Mouse (Mus musculus) layer of hippocampus, postnatal 14 days (tissue): ENCODE measurements at regions not wholly inside any gene's neighbourhood (a gene's known extent, or its start where the extent isn't known, plus 50 kb on each side); places are given as distances from the start of the nearest gene placed in this dataset.
A peak's percentile ranks its signal among the peaks of the same experiment; 100 is the strongest.

Experiments
- DNase-seq, 2 experiments: peaks; one replicate each; pipeline ENCODE4 v3.0.0; 2021 to 2022; ENCODE audit warnings: low spot score in 2 of 2, mixed read lengths in 1 of 2

GRCm38 (mm10) chr5:132975303-132975932, 432.3 kb upstream of the Auts2 start:
- DNase-seq: no peak

GRCm38 (mm10) chr5:132974876-132975275, 431.7 kb upstream of the Auts2 start:
- no peak for DNase-seq

GRCm38 (mm10) chr5:132971046-132971445, 427.9 kb upstream of the Auts2 start:
- DNase-seq: peak; percentile 11 to 32

DNA sequence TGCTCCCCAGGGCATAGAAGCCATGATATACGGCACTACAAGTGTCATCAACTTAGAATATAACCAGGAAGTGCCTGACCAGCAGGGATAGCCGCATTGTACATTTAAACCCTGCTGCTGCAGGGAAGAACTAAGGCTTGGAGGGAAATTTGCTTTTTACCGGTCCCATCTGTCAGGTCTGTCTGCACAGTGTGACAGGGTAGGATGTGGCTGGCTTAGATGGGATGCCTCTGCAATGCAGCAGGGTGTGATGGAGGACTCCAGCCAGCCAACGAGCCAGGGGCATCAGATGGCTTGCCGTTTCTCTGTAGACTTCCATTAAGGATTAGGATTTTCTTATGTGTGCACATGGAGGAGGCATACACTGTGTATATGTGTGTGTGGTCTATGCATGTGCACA, 426.2 kb upstream of the Auts2 start:
- peak; percentile 17 to 20 for DNase-seq

- DNase-seq: no peak
Measured at GRCm38 (mm10) chr5:132959901-132960300, 416.8 kb upstream of the Auts2 start.

DNA sequence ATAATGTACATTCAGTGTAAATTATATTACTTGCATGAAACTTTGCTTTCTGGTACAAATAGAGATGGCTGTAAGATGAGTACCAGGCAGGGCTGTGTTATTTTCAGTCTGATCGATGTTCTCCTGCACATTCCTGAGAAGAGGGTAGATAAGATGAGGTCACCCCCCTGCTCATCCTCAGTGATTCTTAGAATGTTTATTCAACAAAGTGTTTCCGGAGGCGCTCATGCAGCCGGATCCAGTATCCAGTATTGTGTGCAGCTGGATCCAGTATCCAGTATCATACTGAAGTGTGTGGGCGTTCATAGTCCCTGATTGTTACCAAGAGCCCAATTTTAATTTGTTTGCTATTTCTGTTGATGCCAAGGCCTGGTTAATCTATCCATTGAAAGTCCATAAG, 413.0 kb upstream of the Auts2 start:
- no peak for DNase-seq

- peak in 1 of 2 experiments; percentile 42 for DNase-seq
Measured at GRCm38 (mm10) chr5:132955051-132955450, 411.9 kb upstream of the Auts2 start.

DNA sequence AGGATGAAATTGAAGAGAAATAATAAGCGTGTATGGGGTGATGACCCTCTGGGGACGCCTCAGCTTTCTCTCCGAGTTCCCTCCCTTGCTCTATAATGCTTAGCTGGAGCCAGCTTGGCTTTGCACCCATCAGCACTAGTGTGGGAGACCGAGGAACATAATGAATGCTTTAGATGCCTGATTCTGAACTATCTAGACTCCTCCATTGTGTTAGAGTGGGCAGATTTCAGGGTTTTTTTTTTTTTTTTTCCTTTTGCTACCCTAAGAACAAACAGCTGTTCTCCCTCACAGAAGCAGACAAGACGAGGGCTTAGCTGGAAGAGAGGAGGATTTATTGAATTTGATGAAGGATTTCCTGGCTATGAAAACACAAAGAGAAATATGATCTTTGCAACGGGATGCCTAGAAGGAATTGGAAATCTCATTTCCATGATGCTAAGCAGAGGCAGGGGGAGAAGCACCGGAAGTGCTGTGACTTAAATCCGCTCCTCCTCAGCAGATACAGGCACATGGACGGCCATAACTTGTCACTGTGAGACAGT, 390.4 kb upstream of the Auts2 start:
- no peak for DNase-seq

GRCm38 (mm10) chr5:132929955-132930354, 386.8 kb upstream of the Auts2 start:
- DNase-seq: peak; percentile 26 to 75

DNA sequence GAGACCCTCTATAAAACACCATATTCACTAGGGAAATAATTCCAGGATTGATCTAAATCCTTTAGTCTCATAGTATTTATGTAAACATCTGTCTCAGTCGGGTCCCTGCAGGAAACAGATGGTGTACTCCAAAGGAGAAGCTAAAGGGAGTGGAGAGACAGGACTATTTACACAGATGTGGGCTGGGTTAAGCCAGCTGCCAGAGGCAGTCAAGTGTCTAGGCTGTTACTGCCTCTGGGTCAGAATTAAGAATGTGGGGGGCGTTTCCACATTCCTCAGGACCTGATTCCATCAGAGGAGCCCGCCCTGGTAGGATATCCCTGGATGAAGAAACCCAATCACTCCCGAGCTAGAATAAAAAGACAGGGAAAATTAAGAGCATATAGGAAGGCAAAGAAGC, 380.2 kb upstream of the Auts2 start:
- no peak for DNase-seq

- no peak for DNase-seq
Measured at GRCm38 (mm10) chr5:132909056-132909455, 365.9 kb upstream of the Auts2 start.

GRCm38 (mm10) chr5:132908220-132908619, 365.1 kb upstream of the Auts2 start:
- DNase-seq: no peak

- peak; percentile 90 to 96 for DNase-seq
Measured at GRCm38 (mm10) chr5:132892591-132892990, 349.4 kb upstream of the Auts2 start.

- peak in 1 of 2 experiments; percentile 16 for DNase-seq
Measured at GRCm38 (mm10) chr5:132884130-132884529, 341.0 kb upstream of the Auts2 start.

DNA sequence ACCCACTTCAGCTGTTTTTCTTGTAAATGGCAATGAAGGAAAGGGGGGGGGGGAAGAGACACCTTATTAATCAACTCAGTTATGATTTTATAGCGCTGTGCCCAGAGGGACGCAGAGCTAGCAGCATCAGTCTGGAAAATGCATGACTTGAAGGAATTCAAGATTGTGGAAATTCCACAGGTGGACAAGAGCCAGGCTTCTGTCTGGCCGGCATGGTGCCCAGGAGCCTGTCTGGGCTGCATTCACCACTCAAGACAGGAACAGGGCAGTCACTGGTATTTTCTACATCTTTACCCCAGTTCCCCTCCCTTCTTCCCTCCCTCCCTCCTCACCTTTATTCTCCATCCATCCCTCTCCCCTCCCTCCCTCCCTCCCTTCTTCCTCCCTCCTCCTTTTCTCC, 339.1 kb upstream of the Auts2 start:
- DNase-seq: no peak

GRCm38 (mm10) chr5:132881170-132881569, 338.0 kb upstream of the Auts2 start:
- DNase-seq: peak in 1 of 2 experiments; percentile 47

DNA sequence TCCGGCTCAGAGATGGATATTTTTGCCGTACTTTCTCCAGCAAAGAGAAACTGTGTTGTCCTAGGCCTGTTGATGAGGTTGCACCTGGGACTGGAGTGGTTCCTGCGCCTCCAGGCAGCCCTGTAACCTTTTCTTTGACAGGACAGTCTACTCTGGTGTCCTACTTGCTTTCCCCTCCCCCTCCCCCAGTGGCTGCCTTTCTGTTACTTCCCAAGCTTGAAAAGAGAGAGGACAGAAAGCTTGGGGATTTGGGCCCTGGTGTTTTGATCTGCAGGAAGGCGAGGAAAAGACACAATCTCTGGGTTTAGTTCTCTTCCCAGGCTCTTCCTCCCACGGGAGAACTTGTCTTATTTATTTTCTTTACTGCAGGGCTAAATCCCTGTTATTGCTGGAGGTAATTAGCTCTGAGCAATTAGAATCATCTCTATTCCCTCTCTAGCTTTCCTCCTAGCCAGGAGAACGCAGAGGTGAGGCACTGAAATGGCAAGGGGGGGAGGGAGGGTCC, 333.2 kb upstream of the Auts2 start:
- no peak for DNase-seq

DNA sequence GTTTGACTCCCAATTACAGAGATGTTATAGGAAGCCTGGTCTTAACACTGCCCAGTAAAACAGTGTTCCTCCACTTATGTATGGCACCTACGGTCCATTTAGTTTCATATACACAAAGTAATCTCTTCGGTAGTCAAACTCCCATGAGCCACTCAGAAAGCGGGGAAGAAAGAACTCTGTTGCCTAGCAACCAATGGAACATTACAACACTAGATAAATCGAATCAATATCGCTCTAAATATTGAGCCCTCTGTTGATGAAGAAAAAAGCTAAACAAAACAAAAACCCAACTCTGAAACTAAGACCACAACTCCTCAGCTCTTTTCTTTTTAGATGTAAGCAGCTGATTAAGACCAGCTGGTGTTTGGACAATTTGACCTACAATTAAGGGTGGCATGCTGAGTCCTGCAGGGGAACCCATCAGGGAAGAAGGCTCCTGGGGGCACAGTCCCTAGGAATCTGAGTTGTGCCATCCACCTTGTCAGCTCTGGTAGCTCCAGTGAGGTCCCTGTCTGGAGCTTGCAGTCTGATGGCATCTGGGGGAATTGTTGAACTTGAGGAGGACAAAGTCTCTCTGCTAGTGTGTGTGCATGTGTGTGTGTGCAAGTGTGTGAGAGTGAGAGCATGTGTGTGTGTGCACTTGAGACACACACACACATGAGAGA, 315.8 kb upstream of the Auts2 start:
- DNase-seq: peak in 1 of 2 experiments; percentile 10

GRCm38 (mm10) chr5:132855619-132856510, 312.7 kb upstream of the Auts2 start:
- DNase-seq: no peak

GRCm38 (mm10) chr5:132850770-132851169, 307.6 kb upstream of the Auts2 start:
- peak; percentile 15 to 62 for DNase-seq

- no peak for DNase-seq
Measured at GRCm38 (mm10) chr5:132848086-132848485, 304.9 kb upstream of the Auts2 start.
